Mouse (Mus musculus) kidney, adult 2 months (tissue): Measurements from ENCODE around the gene Ninl. TPM values are rescaled to one million over a fixed set of nuclear protein-coding genes. Genes with fewer than 3 reads are reported as not detected.

Experiments
- DNase-seq: peaks from one replicate; pipeline ENCODE4 v3.0.0; 2021
- H3K27ac ChIP-seq: fragments of 200-500 bp; 2 replicates; pipeline ENCODE4 v1.5.1; 2012; ENCODE audit warnings: low read depth, low read length, control low read depth, inconsistent platforms; ENCODE audit not compliant: insufficient read depth
- H3K27me3 ChIP-seq: fragments of 200-500 bp; replicated peaks from 2 replicates; pipeline ENCODE4 v1.6.1; 2012; ENCODE audit warnings: mild to moderate bottlenecking, moderate library complexity, low read length, inconsistent platforms; ENCODE audit not compliant: control insufficient read depth, insufficient read depth
- H3K36me3 ChIP-seq: fragments of 200-500 bp; 2 replicates; pipeline ENCODE4 v1.6.1; 2012; ENCODE audit warnings: mild to moderate bottlenecking, moderate library complexity, low read length, inconsistent platforms; ENCODE audit not compliant: control insufficient read depth, insufficient read depth
- H3K4me1 ChIP-seq: fragments of 200-500 bp; 2 replicates; pipeline ENCODE4 v1.6.1; 2011; ENCODE audit warnings: low read length; ENCODE audit not compliant: control insufficient read depth, insufficient read depth
- H3K4me3 ChIP-seq: fragments of 200-500 bp; 2 replicates; pipeline ENCODE4 v1.5.1; 2011; ENCODE audit warnings: mild to moderate bottlenecking, low read depth, low read length, control low read depth; ENCODE audit not compliant: insufficient read depth
- CTCF ChIP-seq: fragments of 200-500 bp; conservative IDR thresholded peaks from 2 replicates; pipeline ENCODE4 v1.5.1; 2011; ENCODE audit warnings: low read depth, mild to moderate bottlenecking, control low read depth, low read length, moderate library complexity, mixed read lengths; ENCODE audit not compliant: insufficient read depth, insufficient read length
- POLR2A ChIP-seq: fragments of 200-500 bp; IDR thresholded peaks from one replicate; pipeline ENCODE4 v1.6.1; 2011; ENCODE audit warnings: low read depth, low read length, control low read depth
- WGBS: fragments of 180-500 bp; shearing (Covaris S2); methylation state at CpG from one replicate; pipeline ENCODE4 v1.1.7; 2018; 5-methylcytosine and 5-hydroxymethylcytosine counted together
- polyA plus RNA-seq: library from polyadenylated mRNA; depleted of rRNA; stranded (reverse); fragments of >200 nt; gene quantifications from 2 replicates; pipeline ENCODE4 v1.2.3, GENCODE M21; 2012

The Ninl gene
- polyA plus RNA-seq, 1 experiment, result 11.5 TPM

DNA sequence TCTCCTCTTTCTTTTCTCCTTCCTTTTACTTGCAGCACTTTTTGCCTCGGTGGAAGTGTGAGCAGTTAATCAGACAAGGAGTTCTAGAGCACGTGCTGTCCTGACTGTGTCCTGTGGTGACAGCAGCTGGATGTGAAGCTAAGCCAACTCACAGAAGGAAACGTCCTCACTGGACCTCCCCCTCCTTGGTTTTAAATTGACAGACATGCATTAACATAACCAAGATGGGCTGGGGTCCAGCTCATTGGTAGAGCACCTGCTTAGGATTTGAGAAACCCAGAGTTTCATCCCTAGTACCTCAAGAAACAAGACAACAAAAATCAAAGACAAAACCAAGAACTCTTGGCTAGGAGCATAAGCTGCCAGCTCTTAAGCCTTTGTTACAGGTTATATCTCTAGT lies 108.4 kb downstream of the Ninl start:
- WGBS, result 63% methylated on average over 3 of the region's 3 CpGs

DNA sequence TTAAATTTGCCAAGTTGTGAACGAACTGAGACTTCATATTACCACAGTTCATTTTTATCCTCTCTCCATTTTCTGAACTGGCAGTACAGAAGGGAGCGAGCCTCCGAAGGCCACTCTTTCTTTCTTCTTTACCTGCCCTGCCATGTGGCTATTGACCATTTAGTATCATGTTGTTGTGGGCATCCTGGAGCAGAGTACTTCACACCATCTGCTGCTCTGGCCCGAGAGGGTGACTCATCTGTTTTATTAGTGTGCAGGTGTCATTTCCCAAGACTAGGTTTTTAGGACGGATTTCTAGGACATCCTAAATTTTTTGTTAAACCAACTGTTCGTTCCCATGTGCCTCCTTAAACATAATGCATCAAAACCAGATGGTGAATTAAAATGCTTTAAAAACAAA lies 110.0 kb downstream of the Ninl start:
- WGBS, result 80% methylated on average over 6 of the region's 6 CpGs
- no peak for DNase-seq
- TF ChIP-seq POLR2A, result no peak
- TF ChIP-seq CTCF, result no peak
- H3K36me3 ChIP-seq, result no peaks in the 10 kb centered on the region
- H3K4me3 ChIP-seq, result no peak overlapping the region
- H3K27me3 ChIP-seq, result no peaks in the 10 kb centered on the region
- no peak overlapping the region for H3K27ac ChIP-seq
- H3K4me1 ChIP-seq, result no peaks in the 10 kb centered on the region

More for the DNA sequence above, 108.4 kb downstream of the Ninl start:
- no peak overlapping the region for H3K27ac ChIP-seq
- no peaks in the 10 kb centered on the region for H3K27me3 ChIP-seq
- no peaks in the 10 kb centered on the region for H3K36me3 ChIP-seq
- no peaks in the 10 kb centered on the region for H3K4me1 ChIP-seq
- H3K4me3 ChIP-seq, result no peak overlapping the region
- TF ChIP-seq CTCF (no peak), POLR2A (no peak)
- no peak for DNase-seq

DNA sequence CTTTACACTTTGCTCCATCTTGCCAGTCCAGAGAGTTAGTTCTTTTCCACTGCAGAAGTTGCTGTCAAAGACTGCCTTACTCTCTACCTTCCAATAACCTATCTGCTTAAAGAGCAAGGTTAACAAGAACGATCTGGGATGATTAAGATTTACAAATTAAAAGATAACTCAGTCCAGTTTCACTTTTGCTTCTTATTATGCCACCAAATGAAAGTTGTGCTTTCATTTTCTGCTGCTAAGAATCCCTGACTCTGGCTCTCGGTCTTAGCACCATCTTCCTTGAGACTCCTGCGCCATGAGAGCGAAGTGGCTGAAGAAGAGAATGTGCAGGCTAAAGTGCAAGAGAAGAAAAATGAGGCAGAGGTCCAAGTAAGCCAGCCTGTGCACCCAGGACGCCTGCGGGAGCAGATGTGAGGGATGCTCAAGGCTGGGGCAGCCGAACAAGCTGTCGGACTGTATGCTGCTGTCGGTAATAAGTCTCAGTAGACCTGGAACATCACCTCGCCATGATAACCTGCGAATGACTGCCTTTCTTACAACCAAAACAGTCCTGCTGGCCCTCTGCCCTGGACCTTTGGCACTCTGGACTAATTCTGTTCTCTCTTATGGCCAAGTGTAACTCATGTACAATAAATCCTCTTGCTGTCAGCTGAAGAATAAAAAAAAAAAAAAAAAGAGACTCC lies 112.0 kb downstream of the Ninl start:
- Histone ChIP-seq H3K27ac (no peak overlapping the region), H3K4me3 (0 out of 2 replicates have a peak overlapping the region, but pooled peaks have one; percentile 11), H3K36me3 (no peaks in the 10 kb centered on the region), H3K27me3 (no peaks in the 10 kb centered on the region), H3K4me1 (no peaks in the 10 kb centered on the region)
- no peak for TF ChIP-seq POLR2A
- TF ChIP-seq CTCF, result no peak
- 77% methylated on average over 11 of the region's 11 CpGs for WGBS
- peak; percentile 75 for DNase-seq

DNA sequence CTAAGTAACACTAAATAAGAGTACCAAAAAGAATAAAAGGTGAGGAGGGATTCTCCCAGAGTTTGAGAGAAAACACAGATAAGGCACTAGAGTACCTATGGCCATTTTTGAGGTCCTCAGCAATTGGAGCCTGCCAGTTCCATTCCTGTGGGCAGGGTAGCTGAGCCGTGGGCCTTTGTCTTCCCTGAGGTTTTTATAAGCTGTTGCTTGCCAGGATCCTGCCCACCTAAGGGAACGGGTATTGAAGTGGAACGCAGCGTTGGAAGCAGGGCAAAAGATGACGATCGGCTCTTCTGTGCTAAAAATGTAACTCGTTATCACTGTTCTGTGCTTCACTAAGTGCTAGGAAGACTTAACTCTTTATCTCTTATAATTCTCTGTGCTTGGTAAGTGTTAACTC lies 115.7 kb downstream of the Ninl start:
- DNase-seq, result no peak
- Histone ChIP-seq H3K4me1 (no peaks in the 10 kb centered on the region), H3K36me3 (no peaks in the 10 kb centered on the region), H3K27ac (no peak overlapping the region), H3K27me3 (no peaks in the 10 kb centered on the region), H3K4me3 (no peak overlapping the region)
- TF ChIP-seq CTCF, result no peak
- no peak for TF ChIP-seq POLR2A
- 77% methylated on average over 7 of the region's 7 CpGs for WGBS

DNA sequence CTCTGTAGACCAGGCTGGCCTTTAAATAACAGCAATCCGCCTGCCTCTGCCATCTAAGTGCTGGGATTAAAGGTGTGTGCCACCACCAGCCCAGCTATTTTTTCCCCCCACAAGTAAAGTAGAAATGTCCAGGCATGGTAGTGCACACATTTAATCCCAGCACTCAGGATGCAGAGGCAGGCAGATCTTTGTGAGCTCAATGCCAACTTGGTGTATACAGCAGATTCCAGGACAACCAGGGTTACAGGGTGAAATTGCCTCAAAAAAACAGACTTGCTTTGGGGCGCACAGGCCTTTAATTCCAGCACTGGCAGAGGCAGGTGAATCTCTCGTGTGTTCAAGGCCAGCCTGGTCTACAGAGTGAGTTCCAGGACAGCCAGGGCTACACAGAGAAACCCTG lies 116.2 kb downstream of the Ninl start:
- H3K4me3 ChIP-seq, result no peak overlapping the region
- no peaks in the 10 kb centered on the region for H3K27me3 ChIP-seq
- no peaks in the 10 kb centered on the region for H3K36me3 ChIP-seq
- no peak for TF ChIP-seq POLR2A
- no peak for TF ChIP-seq CTCF
- no peaks in the 10 kb centered on the region for H3K4me1 ChIP-seq
- H3K27ac ChIP-seq, result no peak overlapping the region
- DNase-seq, result no peak
- WGBS, result 93% methylated on average over 3 of the region's 3 CpGs

DNA sequence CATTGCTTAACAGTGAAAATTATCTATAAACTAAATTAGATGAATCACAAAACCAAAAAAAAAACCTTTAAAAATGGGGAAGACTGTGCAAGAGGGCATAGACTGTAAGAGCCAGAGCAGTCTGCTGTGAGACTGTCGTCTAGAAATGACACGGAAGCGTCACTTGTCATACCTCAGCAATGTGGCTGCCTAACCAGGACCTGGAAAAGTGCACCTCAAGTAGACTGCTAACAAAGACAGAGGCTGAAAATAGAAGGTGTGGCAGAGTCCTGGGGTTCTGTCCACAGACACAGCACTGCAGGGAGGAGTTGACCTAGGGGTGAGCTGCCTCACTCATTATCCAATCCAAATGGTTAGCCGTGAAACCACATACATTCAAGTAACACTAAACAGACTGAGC lies 117.0 kb downstream of the Ninl start:
- H3K27ac ChIP-seq, result no peak overlapping the region
- 89% methylated on average over 4 of the region's 4 CpGs for WGBS
- no peaks in the 10 kb centered on the region for H3K27me3 ChIP-seq
- TF ChIP-seq CTCF, result no peak
- TF ChIP-seq POLR2A, result no peak
- no peaks in the 10 kb centered on the region for H3K4me1 ChIP-seq
- no peaks in the 10 kb centered on the region for H3K36me3 ChIP-seq
- no peak overlapping the region for H3K4me3 ChIP-seq
- no peak for DNase-seq

DNA sequence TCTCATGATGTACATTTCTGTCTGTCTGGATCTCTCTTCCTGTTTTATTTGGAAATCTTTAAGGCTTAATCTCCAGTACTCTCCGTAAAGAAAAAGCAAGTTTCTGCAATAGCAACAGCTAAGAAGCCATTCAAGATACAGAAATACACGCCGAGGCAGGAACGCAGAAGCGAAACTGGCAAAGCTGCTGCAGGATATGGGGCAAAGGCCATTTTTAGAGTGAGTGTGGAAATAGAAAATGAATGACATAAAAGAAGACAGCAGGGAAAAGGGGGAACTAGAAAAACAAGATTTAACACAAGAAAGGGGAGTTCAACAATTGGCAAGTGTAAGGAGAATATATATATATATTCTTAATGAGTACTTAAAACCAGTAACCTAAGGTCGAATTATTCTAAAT lies 117.5 kb downstream of the Ninl start:
- no peaks in the 10 kb centered on the region for H3K27me3 ChIP-seq
- H3K4me3 ChIP-seq, result no peak overlapping the region
- no peaks in the 10 kb centered on the region for H3K36me3 ChIP-seq
- no peaks in the 10 kb centered on the region for H3K4me1 ChIP-seq
- DNase-seq, result no peak
- 83% methylated on average over 6 of the region's 6 CpGs for WGBS
- no peak for TF ChIP-seq CTCF
- TF ChIP-seq POLR2A, result no peak
- no peak overlapping the region for H3K27ac ChIP-seq
